Mouse (Mus musculus) ES-Bruce4 (cell line): Measurements from ENCODE around the gene Csrnp3.

Experiments used
- CTCF ChIP-seq: IDR thresholded peaks from one replicate; pipeline ENCODE4 v1.8.1; 2011; ENCODE audit warnings: low read depth, low read length
- EP300 ChIP-seq: IDR thresholded peaks from 2 replicates; pipeline ENCODE4 v1.6.1; 2011; ENCODE audit warnings: low read depth, low read length; ENCODE audit not compliant: insufficient read depth

DNA sequence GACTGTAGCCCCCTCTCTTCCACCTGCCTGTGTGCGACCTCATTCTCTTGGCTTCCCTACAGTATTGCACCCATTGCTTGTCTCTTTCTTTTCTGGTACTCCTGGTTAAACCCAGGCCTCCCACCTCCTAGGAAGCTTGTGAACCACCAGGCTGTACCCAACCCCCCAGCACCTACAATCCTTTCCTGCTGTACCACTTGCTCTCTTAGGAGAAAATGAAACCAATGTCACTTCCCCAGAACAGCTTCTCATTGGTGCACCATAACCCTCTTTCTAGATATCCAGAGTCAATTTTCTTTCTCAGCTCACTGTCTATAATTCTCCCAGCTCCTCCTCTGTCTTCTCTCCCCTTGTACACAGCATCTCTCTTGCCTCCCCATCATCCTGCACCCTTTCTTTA lies 110.2 kb downstream of the Csrnp3 start:
- TF ChIP-seq EP300 (no peak), CTCF (no peak)
